In the genomic region with DNA sequence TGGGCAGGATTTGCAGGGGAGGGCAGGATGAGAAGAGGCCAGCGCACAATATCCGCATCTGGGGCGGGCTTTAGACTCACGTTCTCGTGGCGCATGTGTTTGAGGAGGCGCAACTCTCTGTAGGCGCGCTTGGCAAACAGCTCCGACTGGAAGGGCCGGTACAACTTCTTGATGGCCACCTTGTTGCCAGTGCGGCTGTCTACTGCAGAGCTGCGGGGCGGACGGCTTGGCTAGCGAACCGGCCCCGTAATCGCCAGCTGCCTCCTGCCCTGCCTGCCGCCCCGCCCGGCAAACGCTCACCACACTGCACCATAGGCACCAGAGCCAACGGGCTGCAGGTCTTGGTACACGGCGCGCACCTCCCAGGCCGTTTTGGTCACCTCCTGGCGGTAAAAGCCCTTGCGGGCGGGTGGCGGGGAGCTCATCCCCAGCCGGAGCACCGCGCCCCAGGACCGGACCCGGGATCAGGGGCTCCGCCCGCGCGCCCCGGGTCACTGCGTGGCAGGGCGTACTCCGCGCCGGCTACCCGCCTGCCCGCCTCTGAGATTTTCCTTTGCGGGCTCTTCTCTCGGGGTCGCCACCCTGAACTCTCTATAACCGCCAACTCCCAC, we compare ENCODE assay signal across 8 mouse cellular contexts. TPM values are rescaled to one million over a fixed set of nuclear protein-coding genes. Genes with fewer than 3 reads are reported as not detected.
DNase-seq lines count a peak whose midpoint lies in the region; ATAC-seq and TF ChIP-seq lines count a peak whose summit lies in the region.

No protein-coding gene starts in this region.

- no peak for TF ChIP-seq CTCF in lung, postnatal 0 days (IDR thresholded peaks at IDR 0.05)

- WGBS in embryonic facial prominence, embryonic 14.5 days = 2% methylated on average over 26 of the region's 53 CpGs
- WGBS in heart, embryonic 14.5 days = under 1% methylated on average over 52 of the region's 53 CpGs
- WGBS in lung, postnatal 0 days = under 1% methylated on average over 51 of the region's 53 CpGs

- H3K9me3 ChIP-seq in embryonic facial prominence, embryonic 14.5 days (ENCODE audit: control insufficient read depth, low read length) = no peaks in the 10 kb centered on the region
- no peaks in the 10 kb centered on the region for H3K9me3 ChIP-seq in heart, embryonic 14.5 days (ENCODE audit: control insufficient read depth, low read length)
- no peaks in the 10 kb centered on the region for H3K9me3 ChIP-seq in lung, postnatal 0 days (ENCODE audit: low read length)

- H3K4me2 ChIP-seq in embryonic facial prominence, embryonic 14.5 days (ENCODE audit: low read depth, low read length) = peak overlapping the region; percentile 93
- peak overlapping the region; percentile 99 for H3K4me2 ChIP-seq in heart, embryonic 14.5 days (ENCODE audit: low read length)
- peak overlapping the region; percentile 90 for H3K4me2 ChIP-seq in lung, postnatal 0 days (replicated peaks; ENCODE audit: low read depth, low read length)

- H3K36me3 ChIP-seq in embryonic facial prominence, embryonic 14.5 days (ENCODE audit: control insufficient read depth, insufficient read depth, low read length) = no peaks in the 10 kb centered on the region
- H3K36me3 ChIP-seq in heart, embryonic 14.5 days (ENCODE audit: control insufficient read depth, insufficient read depth, low read length) = no peaks in the 10 kb centered on the region
- no peaks in the 10 kb centered on the region for H3K36me3 ChIP-seq in lung, postnatal 0 days (ENCODE audit: insufficient read depth, low read length)

- peaks cover 7% of the 10 kb centered on the region; the same call in 1 of the 2 replicates for H3K4me1 ChIP-seq in embryonic facial prominence, embryonic 14.5 days (ENCODE audit: control insufficient read depth, insufficient read depth, low read length)
- H3K4me1 ChIP-seq in heart, embryonic 14.5 days (ENCODE audit: control insufficient read depth in 2 of 2, insufficient read depth in 2 of 2, low read length in 2 of 2) = peaks cover 24 to 25% of the 10 kb centered on the region in 2 experiments
- H3K4me1 ChIP-seq in lung, postnatal 0 days (ENCODE audit: insufficient read depth, low read depth, low read length) = peaks cover 7% of the 10 kb centered on the region; the same call in 1 of the 2 replicates

- H3K27me3 ChIP-seq in embryonic facial prominence, embryonic 14.5 days (replicated peaks; ENCODE audit: control insufficient read depth, insufficient read depth, low read length) = peaks cover 45% of the 10 kb centered on the region
- peaks cover 27% of the 10 kb centered on the region for H3K27me3 ChIP-seq in heart, embryonic 14.5 days (ENCODE audit: control insufficient read depth, insufficient read depth, low read length)
- H3K27me3 ChIP-seq in lung, postnatal 0 days (replicated peaks; ENCODE audit: insufficient read depth, low read length) = peaks cover 13% of the 10 kb centered on the region; the same call in 1 of the 2 replicates

- no peak for TF ChIP-seq EP300 in lung, postnatal 0 days (IDR thresholded peaks at IDR 0.05)

- peak; percentile 48 for ATAC-seq in embryonic facial prominence, embryonic 14.5 days (ENCODE audit: low read depth)
- peak; percentile 37 for ATAC-seq in heart, embryonic 14.5 days (ENCODE audit: insufficient number of reproducible peaks, insufficient read depth, low FRiP score, low read depth)
- peak; percentile 53 for ATAC-seq in lung, postnatal 0 days
- no peak for ATAC-seq in erythroblast, adult 5-6 weeks (replicated peaks; ENCODE audit: low FRiP score, poor library complexity, severe bottlenecking)

- peak overlapping the region; percentile 62 for H3K9ac ChIP-seq in embryonic facial prominence, embryonic 14.5 days (ENCODE audit: low read depth, low read length)
- H3K9ac ChIP-seq in heart, embryonic 14.5 days (ENCODE audit: low read length) = peak overlapping the region; percentile 74
- H3K9ac ChIP-seq in lung, postnatal 0 days (replicated peaks; ENCODE audit: low read depth) = peak overlapping the region; percentile 34

- peak overlapping the region; percentile 33 for H3K27ac ChIP-seq in embryonic facial prominence, embryonic 14.5 days (replicated peaks; ENCODE audit: low read depth, low read length)
- H3K27ac ChIP-seq in heart, embryonic 14.5 days (replicated peaks in 1 of 2; ENCODE audit: control insufficient read depth in 1 of 2, insufficient read depth in 1 of 2, low read depth in 2 of 2, low read length in 2 of 2) = no peak overlapping the region
- peak overlapping the region; percentile 51; the same call in 1 of the 2 replicates for H3K27ac ChIP-seq in lung, postnatal 0 days (ENCODE audit: low read length)

- DNase-seq in urinary bladder, adult 2 months (ENCODE audit: low spot score) = peak; percentile 65
- no peak for DNase-seq in urinary bladder, postnatal 10 days (ENCODE audit: low spot score)
- DNase-seq in embryonic facial prominence, embryonic 14.5 days (ENCODE audit: low spot score) = peak; percentile 68
- DNase-seq in kidney, postnatal 10 days = peak; percentile 57
- DNase-seq in lung, postnatal 0 days (ENCODE audit: low spot score) = peak; percentile 36
- peak; percentile 22 for DNase-seq in right cerebral cortex, postnatal 4 days

- peak overlapping the region; percentile 49 for H3K4me3 ChIP-seq in embryonic facial prominence, embryonic 14.5 days (ENCODE audit: low read depth, low read length)
- peak overlapping the region; percentile 63 to 68 for H3K4me3 ChIP-seq in heart, embryonic 14.5 days (ENCODE audit: control insufficient read depth in 1 of 2, insufficient read depth in 1 of 2, low read depth in 1 of 2, low read length in 2 of 2)
- peak overlapping the region; percentile 53 for H3K4me3 ChIP-seq in lung, postnatal 0 days (ENCODE audit: low read depth, low read length)

RNA-seq across cellular contexts. Expression of a gene that starts 0.3 kb away (rescaled TPM):
- polyA plus RNA-seq in urinary bladder, adult 2 months (2012; rRNA removed) = 44.5 and 49.8 TPM in 2 replicates
- 13.6 and 14.2 TPM in 2 replicates for polyA plus RNA-seq in embryonic facial prominence, embryonic 14.5 days (2014; fragmentation: Nextera tagmentation; extraction: Ambion mirVana)
- 21.0 and 23.0 TPM in 2 replicates for polyA plus RNA-seq in heart, embryonic 14.5 days (2014; fragmentation: Nextera tagmentation; extraction: Ambion mirVana)
- 13.0 and 14.4 TPM in 2 replicates for polyA plus RNA-seq in lung, postnatal 0 days (2015; fragmentation: Nextera tagmentation; extraction: Ambion mirVana)
- not detected in 2 replicates for total RNA-seq in erythroblast, adult 5-6 weeks (2015; ENCODE audit: low replicate concordance)
- not detected in 2 replicates for total RNA-seq in erythroblast, adult 5-6 weeks (2017; ENCODE audit: low replicate concordance)

RNA-seq across cellular contexts. Expression of a gene that starts 9.3 kb away (rescaled TPM):
- polyA plus RNA-seq in urinary bladder, adult 2 months (2012; rRNA removed) = 6.6 and 7.5 TPM in 2 replicates
- polyA plus RNA-seq in embryonic facial prominence, embryonic 14.5 days (2014; fragmentation: Nextera tagmentation; extraction: Ambion mirVana) = 7.8 and 8.6 TPM in 2 replicates
- 2.5 and 3.2 TPM in 2 replicates for polyA plus RNA-seq in heart, embryonic 14.5 days (2014; fragmentation: Nextera tagmentation; extraction: Ambion mirVana)
- 7.4 and 8.5 TPM in 2 replicates for polyA plus RNA-seq in lung, postnatal 0 days (2015; fragmentation: Nextera tagmentation; extraction: Ambion mirVana)
- not detected in 2 replicates for total RNA-seq in erythroblast, adult 5-6 weeks (2015; ENCODE audit: low replicate concordance)
- total RNA-seq in erythroblast, adult 5-6 weeks (2017; ENCODE audit: low replicate concordance) = 0.17 TPM in 1 of 2 replicates, not detected in the other

RNA-seq across cellular contexts. Expression of a gene that starts 11.7 kb away (rescaled TPM):
- polyA plus RNA-seq in urinary bladder, adult 2 months (2012; rRNA removed) = 27.2 and 36.4 TPM in 2 replicates
- polyA plus RNA-seq in embryonic facial prominence, embryonic 14.5 days (2014; fragmentation: Nextera tagmentation; extraction: Ambion mirVana) = 15.5 and 17.8 TPM in 2 replicates
- 11.0 and 11.5 TPM in 2 replicates for polyA plus RNA-seq in heart, embryonic 14.5 days (2014; fragmentation: Nextera tagmentation; extraction: Ambion mirVana)
- 14.8 and 15.1 TPM in 2 replicates for polyA plus RNA-seq in lung, postnatal 0 days (2015; fragmentation: Nextera tagmentation; extraction: Ambion mirVana)
- total RNA-seq in erythroblast, adult 5-6 weeks (2015; ENCODE audit: low replicate concordance) = 1.5 TPM in 1 of 2 replicates, not detected in the other
- total RNA-seq in erythroblast, adult 5-6 weeks (2017; ENCODE audit: low replicate concordance) = 1.7 and 2.5 TPM in 2 replicates

RNA-seq across cellular contexts. Expression of a gene that starts 17.2 kb away (rescaled TPM):
- 15.3 and 15.4 TPM in 2 replicates for polyA plus RNA-seq in urinary bladder, adult 2 months (2012; rRNA removed)
- 13.9 and 16.9 TPM in 2 replicates for polyA plus RNA-seq in embryonic facial prominence, embryonic 14.5 days (2014; fragmentation: Nextera tagmentation; extraction: Ambion mirVana)
- 10.9 and 11.3 TPM in 2 replicates for polyA plus RNA-seq in heart, embryonic 14.5 days (2014; fragmentation: Nextera tagmentation; extraction: Ambion mirVana)
- 5.6 and 6.2 TPM in 2 replicates for polyA plus RNA-seq in lung, postnatal 0 days (2015; fragmentation: Nextera tagmentation; extraction: Ambion mirVana)
- total RNA-seq in erythroblast, adult 5-6 weeks (2015; ENCODE audit: low replicate concordance) = 7.3 and 13.8 TPM in 2 replicates
- total RNA-seq in erythroblast, adult 5-6 weeks (2017; ENCODE audit: low replicate concordance) = 15.3 and 21.2 TPM in 2 replicates

RNA-seq across cellular contexts. Expression of a gene that starts 40.4 kb away (rescaled TPM):
- 171 and 187 TPM in 2 replicates for polyA plus RNA-seq in urinary bladder, adult 2 months (2012; rRNA removed)
- polyA plus RNA-seq in embryonic facial prominence, embryonic 14.5 days (2014; fragmentation: Nextera tagmentation; extraction: Ambion mirVana) = 158 and 169 TPM in 2 replicates
- 87.4 and 99.3 TPM in 2 replicates for polyA plus RNA-seq in heart, embryonic 14.5 days (2014; fragmentation: Nextera tagmentation; extraction: Ambion mirVana)
- polyA plus RNA-seq in lung, postnatal 0 days (2015; fragmentation: Nextera tagmentation; extraction: Ambion mirVana) = 73.1 and 104 TPM in 2 replicates
- 9.6 and 14.2 TPM in 2 replicates for total RNA-seq in erythroblast, adult 5-6 weeks (2015; ENCODE audit: low replicate concordance)
- total RNA-seq in erythroblast, adult 5-6 weeks (2017; ENCODE audit: low replicate concordance) = 4.9 and 6.9 TPM in 2 replicates

Comparison
In these comparisons a context has a peak if more than half of its experiments do, and no peak if none do; other contexts are left out.
1. H3K27ac ChIP-seq: peak in embryonic facial prominence, embryonic 14.5 days (single experiment) and lung, postnatal 0 days (single experiment); none in heart, embryonic 14.5 days (0 of 2).
2. Peak in every context shown above with its lines, with median percentiles within 50 percentile points of each other: H3K4me2 ChIP-seq, H3K4me3 ChIP-seq and H3K9ac ChIP-seq.